Mouse (Mus musculus): ENCODE results near the gene Gm44503.

The Gm44503 gene

DNA sequence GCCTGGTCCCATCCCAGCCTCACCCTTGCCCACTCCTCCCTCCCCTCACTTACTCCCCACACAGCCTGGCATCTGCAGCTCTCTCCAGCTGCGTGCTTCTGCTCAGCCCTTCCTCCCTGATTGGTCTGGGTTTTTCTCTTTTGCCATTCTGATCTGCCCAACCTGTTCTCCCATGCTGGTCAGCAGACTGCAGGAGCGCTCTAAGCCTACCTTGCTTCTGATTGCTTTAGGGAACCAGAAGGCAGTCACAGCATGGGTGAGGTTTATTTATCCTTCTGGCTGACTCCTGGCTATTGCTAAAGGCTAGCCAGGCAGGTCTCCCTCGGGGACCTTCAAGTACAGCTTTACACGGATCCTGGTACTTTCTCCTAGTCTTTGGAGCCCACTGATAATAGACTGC, 72.8 kb downstream of the Gm44503 start:
- DNase-seq: peak; percentile 79

DNA sequence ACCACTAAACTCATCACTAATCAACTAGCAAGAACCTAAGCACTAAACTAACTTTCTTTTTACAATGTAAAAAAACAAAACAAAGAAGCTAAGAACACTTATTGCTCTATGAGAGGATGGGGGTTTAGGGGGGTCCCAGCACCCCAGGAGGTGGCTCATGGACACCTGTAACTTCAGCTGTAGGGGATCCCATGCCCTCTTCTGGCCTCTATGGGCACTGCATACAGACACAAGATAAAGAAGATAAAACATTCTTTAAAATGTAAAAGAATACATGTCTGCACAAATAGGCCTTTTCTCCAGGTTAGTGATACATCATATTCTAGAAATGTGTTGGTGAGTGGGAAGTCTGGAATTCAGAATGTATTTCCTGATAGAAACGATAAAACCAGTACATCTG, 74.8 kb downstream of the Gm44503 start:
- no peak for DNase-seq

DNA sequence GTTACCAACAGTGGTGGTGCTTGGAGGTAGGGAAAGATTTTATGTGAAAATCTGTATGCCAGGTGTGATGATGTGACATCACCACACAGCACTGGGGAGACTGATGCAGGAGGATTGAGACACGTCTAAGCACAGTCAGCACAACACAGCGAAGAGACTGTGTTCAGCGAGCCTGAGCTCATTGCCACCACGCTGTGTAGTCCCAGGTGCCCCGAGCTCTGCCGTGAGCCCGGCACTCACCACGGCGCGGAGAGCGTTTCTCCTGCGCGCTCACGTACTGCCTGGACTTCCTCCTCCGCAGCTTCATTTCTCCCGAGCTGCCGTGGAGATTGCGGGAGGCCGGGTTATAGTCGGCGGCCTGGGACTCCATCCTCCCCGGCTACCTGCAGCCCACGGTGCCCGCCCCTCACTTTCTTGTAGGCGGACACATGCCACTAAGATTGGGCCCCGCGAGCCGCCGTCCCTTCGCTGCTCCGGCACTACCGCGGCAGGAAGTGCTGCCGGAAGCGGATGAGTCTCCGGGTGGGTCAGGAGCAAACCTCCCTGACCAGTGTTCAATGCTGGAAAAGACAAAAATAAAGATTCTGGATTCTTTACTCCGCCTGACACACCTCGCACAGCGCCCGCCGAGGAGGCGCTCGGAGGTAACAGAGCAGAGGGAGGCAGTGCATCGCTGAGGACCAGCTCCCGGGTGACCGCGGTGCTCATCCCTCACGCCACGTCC, 80.7 kb downstream of the Gm44503 start:
- DNase-seq: peak; percentile 91

DNA sequence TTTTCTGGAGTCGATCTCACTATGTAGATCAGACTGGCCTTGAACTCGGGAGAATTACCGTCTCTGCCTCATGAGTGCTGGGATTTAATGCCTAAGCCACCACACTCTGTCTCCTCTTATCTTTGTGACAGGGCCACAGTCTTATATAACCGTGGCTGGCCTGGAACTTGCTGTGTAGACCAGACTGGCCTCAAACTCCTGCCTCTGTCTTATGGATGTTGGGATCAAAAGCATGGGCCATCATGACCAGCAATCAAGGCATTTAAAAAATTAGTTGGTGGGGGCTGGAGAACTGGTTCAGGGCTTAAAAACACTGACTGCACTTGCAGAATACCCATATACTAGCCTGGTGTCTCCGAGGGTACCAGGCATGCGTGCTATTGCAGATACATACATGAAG, 81.4 kb downstream of the Gm44503 start, which contains the start of gene Pigb:
Pigb (minus strand) TSS at position 299 of the 400 bp plus-strand sequence.
- DNase-seq: no peak

DNA sequence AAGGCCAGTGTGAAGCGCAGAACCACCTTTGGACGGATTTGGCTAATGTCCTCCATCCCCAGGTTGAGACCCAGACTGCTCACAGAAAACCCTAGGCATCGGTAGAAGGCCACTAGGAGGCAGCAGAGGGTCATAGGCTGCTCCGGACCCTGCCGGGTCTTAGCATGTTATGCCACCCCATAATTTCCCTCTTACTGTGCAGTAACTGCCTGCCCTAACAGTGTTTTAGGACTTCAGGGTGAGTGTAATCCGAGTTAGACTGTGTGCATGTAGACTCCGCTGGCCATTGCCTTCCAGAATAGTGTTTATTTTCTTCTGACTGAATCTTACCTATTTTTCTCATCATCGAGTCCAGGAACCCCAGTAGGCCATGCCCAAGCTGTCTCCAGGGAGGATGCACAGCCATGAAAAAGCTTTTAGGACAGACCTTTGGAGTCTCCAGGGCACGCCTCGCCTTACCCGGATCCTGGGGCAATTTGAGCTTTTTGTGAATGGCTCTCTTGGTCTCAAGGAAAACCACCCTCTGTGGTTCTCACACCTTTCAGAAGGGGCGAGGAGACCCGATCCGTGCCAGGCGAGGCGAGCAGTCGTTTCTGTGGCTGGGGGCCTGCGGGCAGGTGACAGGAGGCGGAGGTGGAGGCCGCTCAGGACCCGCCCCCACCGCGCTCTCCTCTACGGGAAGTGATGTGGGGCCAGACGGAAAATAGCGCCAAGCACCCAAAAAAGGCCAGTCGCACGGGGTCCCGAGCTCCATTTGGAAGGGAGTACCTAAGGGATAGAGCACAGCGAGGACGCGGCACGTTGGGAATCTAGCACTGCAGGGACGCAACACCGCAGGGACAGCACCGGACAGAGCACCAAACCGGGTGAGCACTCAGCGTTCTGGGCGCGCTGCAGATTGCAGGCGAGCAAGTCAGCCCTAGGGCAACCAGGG, 85.8 kb downstream of the Gm44503 start, which contains the start of gene Rab27a:
Rab27a (plus strand) TSS at position 709 of the 934 bp plus-strand sequence.
- peak; percentile 84 for DNase-seq

DNA sequence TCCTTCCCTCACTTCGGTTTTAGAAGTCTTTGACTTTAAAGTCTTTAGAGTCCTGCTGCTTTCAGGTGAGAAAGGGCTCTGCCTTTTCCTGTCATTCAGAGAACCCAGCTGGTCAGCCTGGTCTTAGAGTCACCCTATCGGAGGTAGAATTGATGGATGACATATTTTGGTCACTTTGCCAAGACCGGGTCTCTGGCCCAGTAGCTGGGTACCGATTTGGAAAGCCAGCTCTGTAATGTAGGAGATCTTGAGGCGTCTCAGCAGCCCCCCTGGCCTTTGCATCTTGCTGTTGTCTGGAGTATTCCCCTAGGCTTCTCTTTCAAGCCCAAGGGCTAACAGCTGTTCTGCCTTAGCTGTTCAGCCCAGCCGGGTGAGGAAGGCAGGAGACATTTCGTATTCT, 86.6 kb downstream of the Gm44503 start:
- peak; percentile 54 for DNase-seq

DNA sequence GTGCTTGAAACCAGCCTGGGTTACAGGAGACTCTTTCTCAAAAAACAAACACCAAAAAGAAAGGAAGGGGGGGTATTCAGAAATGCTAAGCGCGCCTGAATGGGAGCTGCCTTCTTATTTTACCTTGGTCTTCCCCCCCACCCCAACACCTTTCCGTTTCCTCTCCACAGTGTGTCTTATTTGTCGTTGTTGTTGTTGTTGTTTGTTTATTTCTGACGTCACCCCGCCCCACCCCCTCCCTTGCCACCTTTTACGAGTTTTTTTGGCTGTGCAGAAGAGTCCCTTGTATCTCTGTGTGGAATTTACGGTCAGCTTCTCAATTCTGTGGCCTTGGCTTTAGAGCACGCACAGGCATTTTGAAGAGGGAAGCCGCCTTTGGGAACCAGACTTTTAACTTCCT, 87.1 kb downstream of the Gm44503 start:
- DNase-seq: no peak

DNA sequence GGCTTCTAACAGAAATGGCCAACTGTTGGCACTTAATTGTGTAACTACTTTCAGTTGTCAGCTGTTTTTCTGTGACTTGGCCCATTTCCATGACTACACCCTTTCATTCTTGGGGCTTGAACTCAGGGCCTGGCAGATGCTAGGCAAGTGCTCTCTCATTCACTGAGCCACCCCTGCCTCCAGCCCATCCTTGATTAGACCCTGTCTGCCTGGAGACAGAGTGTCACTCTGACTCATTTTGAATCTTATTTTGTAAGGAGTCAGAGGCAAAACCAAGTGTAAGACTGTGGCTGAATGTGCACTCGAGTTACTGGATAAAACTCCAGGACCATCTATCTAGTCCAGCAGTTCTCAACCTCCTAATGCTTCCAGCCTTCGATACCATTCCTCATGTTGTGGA, 89.3 kb downstream of the Gm44503 start:
- no peak for DNase-seq

DNA sequence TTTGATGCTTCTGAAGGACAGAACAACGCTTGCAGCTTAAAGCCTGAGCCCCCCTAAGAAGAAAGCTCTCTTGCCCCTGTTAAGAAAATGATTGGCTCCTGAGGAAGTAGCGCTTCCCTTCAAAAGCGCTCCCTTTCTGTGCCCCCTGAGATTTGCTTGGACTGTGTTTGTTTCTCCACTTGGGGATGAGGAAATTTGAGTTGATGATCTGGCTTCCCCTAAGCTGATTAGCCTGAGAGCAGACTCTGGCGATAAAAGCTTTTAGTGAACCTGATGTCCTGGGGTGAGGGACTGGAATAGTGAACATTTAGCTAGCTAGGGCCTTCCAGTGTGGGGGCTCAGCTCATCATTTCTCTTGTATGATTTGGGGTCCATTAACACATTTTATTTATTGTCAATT, 90.3 kb downstream of the Gm44503 start:
- DNase-seq: no peak

DNA sequence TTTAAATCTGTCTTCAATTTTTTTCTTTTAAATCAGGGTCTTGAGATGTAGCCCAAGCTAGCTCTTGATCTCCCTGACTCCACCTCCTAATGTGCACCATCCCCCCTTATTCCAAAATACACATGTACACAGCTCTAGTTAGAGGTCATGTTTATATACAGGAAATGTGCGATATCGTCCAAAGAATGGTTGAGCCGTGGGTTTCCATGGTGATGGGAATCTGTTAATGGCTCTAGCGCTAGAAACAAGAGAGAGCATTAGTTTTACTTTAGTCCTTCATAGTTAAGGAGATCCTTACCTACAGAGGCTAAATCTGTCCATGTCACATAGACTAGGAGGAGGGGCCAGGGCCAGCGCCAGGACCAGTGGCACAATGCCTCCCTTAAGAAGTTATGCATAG, 91.2 kb downstream of the Gm44503 start:
- no peak for DNase-seq

DNA sequence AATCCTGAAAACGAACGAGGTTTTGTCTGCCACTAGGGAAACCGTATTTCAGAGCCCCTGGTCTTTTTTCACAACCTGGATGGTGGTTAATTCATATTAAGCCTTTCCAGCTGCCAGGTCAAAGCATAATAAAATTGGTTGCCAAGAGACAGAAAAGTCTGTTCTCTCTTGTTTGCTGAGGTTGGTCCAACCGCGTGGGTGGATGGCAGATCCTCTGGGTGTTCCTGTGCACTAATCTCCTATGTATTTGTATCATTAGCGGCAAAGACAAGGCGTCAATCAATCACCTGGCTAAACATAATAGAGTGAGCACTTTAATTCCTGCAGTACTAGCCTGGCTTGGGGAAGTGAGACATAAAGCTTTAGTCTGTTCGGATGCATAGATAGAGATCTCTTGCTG, 92.0 kb downstream of the Gm44503 start:
- DNase-seq: no peak

DNA sequence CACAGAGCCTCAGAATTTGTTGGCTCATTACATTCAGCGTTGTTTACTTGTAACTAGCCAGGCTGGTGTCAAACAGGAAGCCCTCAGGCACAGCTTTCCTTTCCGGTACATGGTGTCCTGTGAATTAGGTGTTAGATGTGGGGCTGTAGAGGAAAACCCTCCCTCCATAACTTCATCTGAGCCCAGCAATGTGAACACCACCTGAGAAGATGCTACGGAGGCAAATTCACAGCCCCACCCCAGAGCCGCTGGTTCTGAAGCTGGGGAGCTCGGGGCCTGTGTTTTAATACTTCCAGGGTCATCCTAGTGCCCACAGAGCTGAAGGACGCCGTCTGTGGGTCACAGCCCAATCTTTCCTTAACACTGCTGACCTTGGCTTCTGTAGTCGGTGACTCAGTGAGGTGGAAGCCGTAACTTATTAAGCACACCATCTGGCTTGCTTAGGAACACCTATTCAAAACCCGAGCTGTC, 96.8 kb downstream of the Gm44503 start:
- no peak for DNase-seq

DNA sequence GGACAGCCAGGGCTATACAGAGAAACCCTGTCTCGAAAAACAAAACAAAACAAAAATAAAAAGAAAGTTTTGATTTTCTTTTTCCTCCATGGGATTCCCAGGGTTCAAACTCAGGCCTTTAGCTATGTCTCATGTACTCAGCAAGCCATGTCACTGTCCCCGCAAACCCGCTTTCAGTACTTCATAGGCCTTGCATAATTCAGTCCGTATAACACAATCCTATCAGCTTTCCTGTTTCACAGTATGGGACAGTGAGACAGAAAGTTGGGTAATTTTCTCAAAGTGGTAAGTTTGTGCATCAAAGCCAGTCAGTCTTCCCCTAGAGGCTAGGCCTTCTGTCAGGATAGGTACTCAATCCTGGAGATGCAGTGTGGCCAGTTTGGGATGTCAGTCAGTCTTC, 100.6 kb downstream of the Gm44503 start:
- no peak for DNase-seq

DNA sequence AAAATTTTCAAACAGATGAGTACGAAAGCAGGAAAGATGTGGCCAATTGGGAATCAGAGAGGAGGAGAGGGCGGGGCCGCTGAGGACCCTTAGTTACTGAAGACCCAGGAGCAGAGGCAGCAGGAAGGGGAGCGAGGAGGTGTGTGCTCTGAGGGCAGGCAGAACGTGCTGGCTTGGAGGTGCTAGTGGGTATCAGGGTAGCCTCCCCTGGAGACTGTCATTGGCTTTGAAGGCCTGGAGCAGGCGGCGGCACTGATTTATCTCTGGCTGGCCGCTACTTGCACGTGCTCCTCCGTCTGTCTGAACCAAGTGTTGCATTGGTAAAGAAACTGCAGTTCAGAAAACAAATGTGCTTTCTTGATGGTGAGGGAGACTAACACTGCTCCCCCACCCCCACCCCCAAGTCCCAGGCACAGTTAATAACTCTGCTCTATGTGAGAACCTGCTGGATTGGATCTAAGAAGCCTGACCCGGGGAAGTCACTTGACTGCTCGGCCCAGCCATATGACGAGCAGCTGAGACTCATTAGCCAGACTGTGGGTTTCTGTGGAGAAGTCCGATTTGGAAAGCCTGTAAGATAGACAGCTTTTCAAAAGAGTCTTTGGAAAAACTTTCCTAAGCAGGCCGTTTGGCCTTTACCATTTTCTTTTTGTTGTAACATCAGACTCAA, 105.1 kb downstream of the Gm44503 start:
- DNase-seq: no peak

All from cerebellum, adult 11-12 months (tissue).